Mouse (Mus musculus) layer of hippocampus, postnatal 10 days (tissue): ENCODE results near the gene Phactr1. TPM values are rescaled to one million over a fixed set of nuclear protein-coding genes. Genes with fewer than 3 reads are reported as not detected.

ENCODE experiments used
- DNase-seq, 2 experiments: peaks; one replicate each; pipeline ENCODE4 v3.0.0; 2021; ENCODE audit warnings: low spot score in 2 of 2
- total RNA-seq, 2 experiments: library from RNA; stranded (reverse); gene quantifications; 2 replicates each; pipeline ENCODE4 v1.2.3; 2021

The Phactr1 gene
- total RNA-seq, 2 experiments from 2014 or later = 222 to 228 TPM

DNA sequence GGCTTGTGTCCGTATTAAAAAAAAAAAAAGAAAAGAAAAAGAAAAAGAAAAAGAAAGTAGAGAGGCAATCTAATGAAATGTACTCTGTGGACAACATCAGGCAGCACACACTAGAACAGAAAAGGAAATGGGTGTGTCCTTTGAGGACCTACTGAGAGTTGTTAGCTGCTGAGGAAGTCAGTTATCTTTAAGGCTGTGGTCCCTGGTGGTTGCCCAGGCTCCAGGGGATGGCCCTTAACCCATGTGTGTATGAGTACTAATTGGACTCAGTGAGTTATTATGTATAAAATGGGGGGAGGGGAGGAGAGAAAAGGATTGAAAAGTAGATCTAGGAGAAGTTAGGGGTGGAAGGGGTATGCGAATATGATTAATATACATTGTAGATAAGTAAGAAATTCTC, 278.4 kb downstream of the Phactr1 start:
- DNase-seq = no peak

DNA sequence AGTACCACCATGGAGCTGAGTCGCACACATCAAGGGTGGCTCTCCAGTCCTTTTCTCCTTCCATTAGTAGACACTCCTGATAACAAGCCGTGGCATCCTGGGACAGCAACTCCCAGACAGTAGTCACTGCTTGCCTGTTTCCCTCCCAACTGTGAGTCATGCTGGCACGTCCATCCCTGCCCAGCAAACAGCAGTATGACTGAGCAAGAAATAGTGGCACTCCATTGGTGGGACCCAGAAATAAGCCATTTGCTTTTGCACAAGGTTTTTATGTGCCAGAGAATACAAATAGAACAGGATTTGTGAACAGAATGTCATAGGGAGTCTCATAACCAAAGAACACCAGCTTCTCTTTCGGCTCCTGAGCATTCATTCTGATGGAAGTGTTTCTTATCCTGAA, 281.1 kb downstream of the Phactr1 start:
- DNase-seq = no peak

GRCm38 (mm10) chr13:42968537-42968936, 288.1 kb downstream of the Phactr1 start:
- DNase-seq = no peak

DNA sequence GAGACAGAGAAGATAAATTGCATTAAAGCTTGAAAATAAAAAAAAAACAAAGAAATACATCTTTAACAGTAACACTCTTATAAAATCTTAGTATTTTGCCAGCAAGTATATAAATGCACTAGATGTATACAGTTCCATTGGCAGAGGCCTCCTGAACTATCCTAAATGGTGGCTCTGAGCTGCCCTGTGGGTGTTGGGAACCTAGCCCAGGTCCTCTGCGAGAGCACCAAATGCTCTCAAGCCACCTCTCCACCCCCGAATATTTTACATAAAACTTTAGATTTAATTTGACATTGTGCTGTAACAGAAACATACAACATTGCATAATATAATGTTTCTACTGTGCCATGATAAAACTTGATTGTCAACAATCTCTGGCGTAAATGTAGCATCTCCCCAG, 293.1 kb downstream of the Phactr1 start:
- DNase-seq = no peak

DNA sequence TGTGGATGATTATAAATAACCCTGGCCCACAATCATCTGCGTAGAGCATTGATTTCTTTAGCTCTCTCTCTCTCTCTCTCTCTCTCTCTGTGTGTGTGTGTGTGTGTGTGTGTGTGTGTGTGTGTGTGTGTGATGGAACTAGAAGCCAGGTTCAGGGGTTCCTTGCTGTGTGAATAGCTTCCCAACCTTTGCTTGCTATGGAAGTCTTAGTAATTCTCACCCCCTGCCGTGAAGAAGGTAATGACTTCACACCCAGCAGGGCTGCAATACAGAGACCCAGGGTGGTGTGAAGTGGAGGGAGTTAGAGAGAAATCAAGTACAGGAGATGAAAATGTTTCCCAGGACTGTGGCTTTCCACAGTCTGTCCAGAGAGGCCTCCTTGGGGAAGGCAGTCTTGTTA, 293.5 kb downstream of the Phactr1 start:
- no peak for DNase-seq

DNA sequence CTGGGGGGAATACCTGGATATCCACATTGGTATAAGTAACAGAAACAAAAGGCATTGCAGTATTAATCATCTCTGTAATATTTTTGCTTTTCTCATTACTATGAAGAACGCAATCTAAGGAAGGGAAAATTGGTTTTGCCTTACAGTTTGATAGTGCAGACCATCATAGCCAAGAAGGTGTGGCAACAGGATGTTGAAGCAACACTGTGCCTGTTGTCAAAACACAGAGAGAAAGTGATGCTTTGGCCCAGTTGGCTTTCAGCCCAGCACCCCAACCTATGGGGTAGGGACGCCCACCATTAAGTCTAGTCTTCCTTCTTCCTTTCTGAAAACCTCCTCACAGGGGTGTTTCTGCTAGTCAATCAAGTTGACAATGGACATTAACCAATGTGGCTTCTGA, 294.1 kb downstream of the Phactr1 start:
- no peak for DNase-seq

GRCm38 (mm10) chr13:42976144-42976543, 295.7 kb downstream of the Phactr1 start:
- DNase-seq = no peak

DNA sequence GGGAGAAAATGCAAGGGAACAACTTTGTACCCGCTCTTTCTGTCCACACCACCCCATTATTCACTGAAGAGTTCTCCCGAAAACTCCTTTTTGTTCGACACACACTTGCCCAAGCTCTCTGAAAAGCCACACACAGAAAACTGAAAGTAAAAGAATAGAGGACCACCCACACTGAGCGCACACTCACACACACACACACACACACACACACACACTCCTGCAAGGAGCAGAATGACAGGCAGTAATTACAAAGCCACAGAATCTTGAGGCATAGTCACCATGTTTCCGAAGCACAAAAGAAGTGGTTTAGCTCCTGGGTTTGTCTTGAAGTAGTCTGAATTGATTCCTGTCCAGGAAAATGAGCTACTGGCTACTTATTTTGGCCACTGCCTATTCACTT, 296.5 kb downstream of the Phactr1 start:
- DNase-seq = no peak

DNA sequence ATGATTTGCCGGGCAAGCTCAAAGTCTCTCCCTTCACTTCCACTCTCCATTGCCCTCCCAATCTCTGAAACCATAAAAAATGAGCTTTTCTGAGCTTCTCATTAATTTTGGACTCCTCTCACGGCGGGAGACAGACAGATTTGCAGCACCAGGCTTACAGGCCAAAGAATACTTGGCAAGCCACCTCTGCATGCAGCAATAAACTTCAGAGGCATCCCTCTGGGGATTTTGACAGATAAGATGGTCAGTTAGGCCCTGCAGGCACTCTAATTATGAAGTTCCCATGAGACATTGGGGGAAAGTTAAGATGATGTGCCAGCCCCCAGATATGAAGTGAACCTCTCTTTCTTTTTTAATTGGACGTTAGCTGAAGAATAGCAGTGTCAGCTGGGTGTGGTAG, 300.2 kb downstream of the Phactr1 start:
- DNase-seq = no peak

DNA sequence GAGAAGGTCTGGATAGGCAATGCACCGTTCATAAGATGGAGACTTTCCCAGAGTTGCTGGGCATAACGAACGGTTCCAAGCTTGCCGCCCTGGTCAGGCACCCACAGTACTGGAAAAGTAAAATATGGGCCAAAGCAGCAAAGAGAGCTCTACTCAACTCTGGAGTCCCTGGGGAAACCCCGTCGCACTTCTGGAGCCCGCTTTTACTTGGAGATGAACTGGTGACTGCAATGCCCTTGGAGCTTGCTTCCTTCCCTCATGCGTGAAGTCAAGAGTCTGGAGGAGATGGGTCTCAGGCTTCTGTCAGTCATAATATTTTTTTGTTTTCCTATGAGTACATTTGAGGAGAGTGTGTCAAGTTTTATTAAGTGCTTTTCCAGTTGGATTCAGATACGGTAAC, 302.2 kb downstream of the Phactr1 start:
- no peak for DNase-seq

GRCm38 (mm10) chr13:42985806-42986205, 305.4 kb downstream of the Phactr1 start:
- DNase-seq = no peak

DNA sequence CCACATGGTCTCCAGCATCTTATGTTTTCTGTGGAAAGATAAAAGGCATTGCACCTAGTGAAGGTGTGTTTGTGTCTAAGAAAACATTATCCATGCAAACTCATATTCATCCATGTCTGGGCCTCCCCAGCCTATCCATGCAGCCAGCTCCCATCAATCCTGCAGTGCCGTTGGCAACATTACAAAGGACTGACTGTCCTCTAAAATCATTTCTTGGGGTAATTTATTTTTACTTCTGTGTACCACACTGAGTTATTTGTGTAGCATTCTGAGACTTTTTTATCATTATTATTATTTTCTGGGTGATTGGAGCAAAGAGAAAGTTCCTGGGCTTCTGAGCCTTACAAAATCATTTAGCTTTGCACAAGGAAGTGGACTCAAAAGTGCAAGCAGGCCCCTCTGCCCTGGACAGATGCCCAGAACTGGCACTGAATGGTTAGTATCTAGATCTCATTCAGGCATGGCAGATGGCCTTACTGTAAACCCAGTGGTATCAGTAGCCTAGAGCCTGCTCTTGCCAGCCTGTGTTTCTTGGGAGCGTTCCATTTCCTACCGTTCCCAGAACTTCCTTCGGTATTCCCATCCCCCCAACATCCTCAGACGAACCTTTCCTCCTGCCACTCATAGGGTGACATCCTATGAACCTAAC, 307.6 kb downstream of the Phactr1 start:
- peak; percentile 51 to 70 for DNase-seq

GRCm38 (mm10) chr13:42989481-42989880, 309.1 kb downstream of the Phactr1 start:
- DNase-seq = no peak

DNA sequence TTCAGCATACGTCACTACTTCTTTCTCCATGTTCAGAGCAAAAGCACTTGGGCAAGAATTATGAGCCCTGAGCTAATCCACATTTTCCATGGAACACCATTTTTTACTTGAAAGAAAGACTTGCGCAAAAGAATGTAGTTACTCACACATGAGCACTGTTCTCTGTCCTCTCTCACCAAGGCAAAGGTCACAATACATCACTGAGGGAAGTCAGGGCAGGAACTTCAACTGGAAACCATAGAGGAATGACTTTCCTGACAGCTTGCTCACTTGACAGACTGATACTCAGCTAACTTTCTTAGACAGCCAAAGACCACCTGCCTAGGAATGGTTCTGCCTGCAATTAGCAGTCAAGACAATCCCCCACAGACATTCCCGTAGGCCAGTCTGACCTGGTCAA, 309.6 kb downstream of the Phactr1 start:
- DNase-seq = no peak

DNA sequence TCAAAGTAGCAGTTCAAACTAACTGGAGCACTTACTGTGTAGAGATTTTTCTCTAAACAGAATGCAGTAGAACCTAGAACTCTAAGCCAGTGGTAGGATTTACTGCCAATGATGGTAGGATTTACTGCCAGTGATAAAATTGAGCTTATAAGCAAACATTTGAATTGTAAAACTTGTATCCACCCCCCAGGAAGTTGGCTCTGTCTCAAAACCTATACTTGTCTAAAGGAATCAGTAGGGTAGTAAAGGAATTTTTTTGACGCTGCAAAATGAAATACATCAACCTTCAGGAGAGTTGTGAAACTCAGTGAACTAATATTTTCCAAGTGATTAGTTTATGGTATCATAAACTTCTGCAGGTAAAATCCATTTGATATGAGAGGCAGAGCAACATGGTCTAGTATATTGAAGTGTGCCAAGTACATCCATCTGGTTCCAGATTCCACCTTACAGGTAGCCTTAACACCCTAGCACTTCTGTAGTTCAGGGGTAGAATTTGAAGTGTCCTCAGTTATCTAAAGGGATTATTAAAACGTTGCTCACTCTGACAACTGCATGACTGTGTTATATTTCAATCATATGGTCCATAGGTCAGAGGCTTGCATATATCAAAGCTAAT, 310.2 kb downstream of the Phactr1 start:
- no peak for DNase-seq

- no peak for DNase-seq
These were observed 310.7 kb downstream of the Phactr1 start for GRCm38 (mm10) chr13:42991164-42991563.

DNA sequence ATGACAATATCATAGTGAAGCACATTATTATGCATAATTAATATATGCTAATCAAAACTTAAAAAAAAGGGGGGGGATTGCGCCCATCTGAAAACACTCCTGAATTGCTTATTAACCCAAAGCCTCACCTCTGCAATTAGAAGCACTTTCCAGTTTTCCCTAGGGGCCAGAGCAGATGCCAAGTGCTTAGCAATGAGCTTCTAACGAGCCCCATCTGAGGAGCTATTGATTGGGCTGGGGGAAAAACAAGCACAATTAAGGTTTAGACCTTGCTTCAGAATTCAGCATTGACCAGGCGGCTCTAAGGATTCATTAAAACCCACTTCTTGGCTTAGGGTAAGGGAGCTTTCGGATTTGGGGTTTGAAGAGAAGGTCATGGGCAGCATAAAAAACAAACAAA, 311.9 kb downstream of the Phactr1 start:
- peak; percentile 24 to 41 for DNase-seq

GRCm38 (mm10) chr13:42994276-42994675, 313.9 kb downstream of the Phactr1 start:
- no peak for DNase-seq

DNA sequence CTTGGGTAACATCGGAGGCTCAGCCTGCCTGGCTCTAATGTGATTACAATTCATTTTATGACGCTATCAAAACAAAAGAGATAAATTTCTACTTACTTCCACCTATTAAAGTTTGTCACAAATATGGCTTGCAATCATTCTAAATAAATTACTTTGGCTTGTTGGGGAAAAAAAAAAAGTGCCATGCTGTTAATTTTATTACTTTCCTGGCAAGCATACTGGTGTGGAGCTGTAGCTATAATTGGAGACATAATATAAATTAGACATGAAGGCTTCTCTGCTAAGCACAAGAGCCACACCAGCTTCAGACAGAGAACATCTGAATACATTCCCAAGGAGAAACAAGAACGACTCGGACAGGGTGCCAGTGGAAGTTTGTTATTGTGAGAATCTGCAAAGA, 315.8 kb downstream of the Phactr1 start:
- DNase-seq = no peak

DNA sequence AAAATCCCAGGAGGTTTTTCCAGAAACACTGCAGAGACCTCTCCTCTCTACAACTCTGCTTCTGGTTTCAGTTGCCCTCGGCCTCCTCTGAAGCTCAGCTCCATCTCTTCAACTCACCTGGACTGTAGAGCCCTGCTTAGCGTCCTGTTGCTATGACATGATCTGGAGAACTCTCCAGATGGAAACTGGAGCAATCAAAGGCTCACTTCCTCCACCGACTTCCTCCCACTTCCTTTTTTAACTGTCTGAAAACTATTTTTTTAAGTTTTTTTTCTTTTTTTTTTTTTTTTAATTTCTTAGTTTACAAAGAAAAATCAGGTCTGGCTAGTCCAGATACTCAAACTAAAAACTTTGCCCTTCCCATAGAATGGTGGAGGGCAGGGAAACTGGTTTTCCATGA, 318.9 kb downstream of the Phactr1 start:
- no peak for DNase-seq

GRCm38 (mm10) chr13:43005131-43005579, 324.7 kb downstream of the Phactr1 start:
- DNase-seq = no peak

- no peak for DNase-seq
These were observed 328.0 kb downstream of the Phactr1 start for GRCm38 (mm10) chr13:43008466-43008865.

DNA sequence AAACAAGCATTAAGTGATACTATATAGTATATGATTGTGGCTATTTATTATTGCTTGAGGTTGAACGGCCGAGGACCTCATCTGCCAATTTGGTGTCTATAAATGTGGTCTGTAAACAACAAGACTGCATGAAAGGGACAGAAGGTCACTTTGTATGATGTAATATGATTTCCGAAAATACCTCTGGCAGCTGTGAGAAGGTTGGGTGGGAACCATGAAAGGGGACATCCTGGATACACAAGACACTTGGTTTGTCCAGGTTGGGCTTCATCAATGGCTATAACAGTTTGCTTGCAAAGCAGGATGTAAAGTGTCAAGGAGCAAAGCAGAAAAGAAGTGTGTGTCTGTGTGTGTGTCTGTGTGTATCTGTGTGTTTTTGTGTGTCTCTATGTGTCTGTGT, 329.2 kb downstream of the Phactr1 start:
- no peak for DNase-seq
